Mouse (Mus musculus): ENCODE data around the gene Tmem229b. TPM values are rescaled to one million over a fixed set of nuclear protein-coding genes. Genes with fewer than 3 reads are reported as not detected.

The Tmem229b gene
- polyA plus RNA-seq, 1 experiment from 2014 or later, result 3.3 TPM

GRCm38 (mm10) chr12:78916278-78916677 is 91.1 kb downstream of the Tmem229b start:
- H3K36me3 ChIP-seq (ENCODE audit: insufficient read depth, low read length), result no peaks in the 10 kb centered on the region
- no peak overlapping the region for H3K9ac ChIP-seq (ENCODE audit: low read depth, low read length)
- no peak overlapping the region for H3K4me3 ChIP-seq (replicated peaks; ENCODE audit: low read depth, low read length)
- ATAC-seq (replicated peaks; ENCODE audit: low FRiP score, low read depth) (no peak), DNase-seq (ENCODE audit: low spot score) (no peak)
- no peaks in the 10 kb centered on the region for H3K27me3 ChIP-seq (ENCODE audit: insufficient read depth, low read length)
- WGBS, result 79% methylated on average over 3 of the region's 3 CpGs
- H3K4me1 ChIP-seq (replicated peaks; ENCODE audit: insufficient read depth, low read length), result peaks cover 10% of the 10 kb centered on the region; the same call in 1 of the 2 replicates
- H3K9me3 ChIP-seq (replicated peaks; ENCODE audit: low read length), result no peaks in the 10 kb centered on the region
- no peak overlapping the region for H3K4me2 ChIP-seq (ENCODE audit: low read length)
- H3K27ac ChIP-seq, result no peak overlapping the region
- peak; percentile 36; the same call in 1 of the 2 replicates for TF ChIP-seq CTCF (IDR thresholded peaks at IDR 0.05; ENCODE audit: low read depth)

GRCm38 (mm10) chr12:78915561-78915960 is 91.9 kb downstream of the Tmem229b start:
- H3K27me3 ChIP-seq (ENCODE audit: insufficient read depth, low read length), result peaks cover 5% of the 10 kb centered on the region
- no peak overlapping the region for H3K4me2 ChIP-seq (ENCODE audit: low read length)
- H3K4me1 ChIP-seq (replicated peaks; ENCODE audit: insufficient read depth, low read length), result peaks cover 10% of the 10 kb centered on the region
- H3K36me3 ChIP-seq (ENCODE audit: insufficient read depth, low read length), result no peaks in the 10 kb centered on the region
- ATAC-seq (replicated peaks; ENCODE audit: low FRiP score, low read depth) (no peak), DNase-seq (ENCODE audit: low spot score) (no peak)
- H3K9me3 ChIP-seq (replicated peaks; ENCODE audit: low read length), result no peaks in the 10 kb centered on the region
- H3K9ac ChIP-seq (ENCODE audit: low read depth, low read length), result no peak overlapping the region
- WGBS, result 76% methylated on average over 3 of the region's 3 CpGs
- no peak for TF ChIP-seq CTCF (IDR thresholded peaks at IDR 0.05; ENCODE audit: low read depth)
- no peak overlapping the region for H3K4me3 ChIP-seq (replicated peaks; ENCODE audit: low read depth, low read length)
- H3K27ac ChIP-seq, result no peak overlapping the region

GRCm38 (mm10) chr12:78914458-78914857 is 93.0 kb downstream of the Tmem229b start:
- 90% methylated on average over 4 of the region's 4 CpGs for WGBS
- no peak overlapping the region for H3K9ac ChIP-seq (ENCODE audit: low read depth, low read length)
- no peak overlapping the region for H3K27ac ChIP-seq
- no peak overlapping the region for H3K4me3 ChIP-seq (replicated peaks; ENCODE audit: low read depth, low read length)
- H3K27me3 ChIP-seq (ENCODE audit: insufficient read depth, low read length), result peaks cover 10% of the 10 kb centered on the region
- H3K4me1 ChIP-seq (replicated peaks; ENCODE audit: insufficient read depth, low read length), result peaks cover 10% of the 10 kb centered on the region
- ATAC-seq (replicated peaks; ENCODE audit: low FRiP score, low read depth), result no peak
- no peaks in the 10 kb centered on the region for H3K9me3 ChIP-seq (replicated peaks; ENCODE audit: low read length)
- no peak for TF ChIP-seq CTCF (IDR thresholded peaks at IDR 0.05; ENCODE audit: low read depth)
- no peaks in the 10 kb centered on the region for H3K36me3 ChIP-seq (ENCODE audit: insufficient read depth, low read length)
- DNase-seq (ENCODE audit: low spot score), result no peak
- H3K4me2 ChIP-seq (ENCODE audit: low read length), result no peak overlapping the region

Other genes with a start within 250 kb of the Tmem229b start
- 111 and 121 TPM in 2 replicates for gene Atp6v1d, start 146.0 kb downstream of the Tmem229b start, polyA plus RNA-seq (2015; fragmentation: Nextera tagmentation; extraction: Ambion mirVana)
- gene Eif2s1, start 145.8 kb downstream of the Tmem229b start, polyA plus RNA-seq (2015; fragmentation: Nextera tagmentation; extraction: Ambion mirVana), result 151 TPM in 2 replicates
- gene Plek2, start 100.7 kb downstream of the Tmem229b start, polyA plus RNA-seq (2015; fragmentation: Nextera tagmentation; extraction: Ambion mirVana), result 5.3 TPM in 2 replicates
- gene Plekhh1, start 21.5 kb upstream of the Tmem229b start, polyA plus RNA-seq (2015; fragmentation: Nextera tagmentation; extraction: Ambion mirVana), result 5.8 and 6.0 TPM in 2 replicates
- 23.3 and 25.6 TPM in 2 replicates for gene Pigh, start 82.0 kb upstream of the Tmem229b start, polyA plus RNA-seq (2015; fragmentation: Nextera tagmentation; extraction: Ambion mirVana)
- 51.1 and 66.6 TPM in 2 replicates for gene Arg2, start 123.2 kb upstream of the Tmem229b start, polyA plus RNA-seq (2015; fragmentation: Nextera tagmentation; extraction: Ambion mirVana)
- gene Vti1b, start 165.0 kb upstream of the Tmem229b start, polyA plus RNA-seq (2015; fragmentation: Nextera tagmentation; extraction: Ambion mirVana), result 105 and 108 TPM in 2 replicates
- gene Rdh11, start 184.7 kb upstream of the Tmem229b start, polyA plus RNA-seq (2015; fragmentation: Nextera tagmentation; extraction: Ambion mirVana), result 21.4 and 22.7 TPM in 2 replicates
- 7.4 and 7.7 TPM in 2 replicates for gene Rdh12, start 201.3 kb upstream of the Tmem229b start, polyA plus RNA-seq (2015; fragmentation: Nextera tagmentation; extraction: Ambion mirVana)

Measured in kidney, postnatal 0 days (tissue).